Comparison of ENCODE assay signal across 8 mouse cellular contexts in the genomic region with DNA sequence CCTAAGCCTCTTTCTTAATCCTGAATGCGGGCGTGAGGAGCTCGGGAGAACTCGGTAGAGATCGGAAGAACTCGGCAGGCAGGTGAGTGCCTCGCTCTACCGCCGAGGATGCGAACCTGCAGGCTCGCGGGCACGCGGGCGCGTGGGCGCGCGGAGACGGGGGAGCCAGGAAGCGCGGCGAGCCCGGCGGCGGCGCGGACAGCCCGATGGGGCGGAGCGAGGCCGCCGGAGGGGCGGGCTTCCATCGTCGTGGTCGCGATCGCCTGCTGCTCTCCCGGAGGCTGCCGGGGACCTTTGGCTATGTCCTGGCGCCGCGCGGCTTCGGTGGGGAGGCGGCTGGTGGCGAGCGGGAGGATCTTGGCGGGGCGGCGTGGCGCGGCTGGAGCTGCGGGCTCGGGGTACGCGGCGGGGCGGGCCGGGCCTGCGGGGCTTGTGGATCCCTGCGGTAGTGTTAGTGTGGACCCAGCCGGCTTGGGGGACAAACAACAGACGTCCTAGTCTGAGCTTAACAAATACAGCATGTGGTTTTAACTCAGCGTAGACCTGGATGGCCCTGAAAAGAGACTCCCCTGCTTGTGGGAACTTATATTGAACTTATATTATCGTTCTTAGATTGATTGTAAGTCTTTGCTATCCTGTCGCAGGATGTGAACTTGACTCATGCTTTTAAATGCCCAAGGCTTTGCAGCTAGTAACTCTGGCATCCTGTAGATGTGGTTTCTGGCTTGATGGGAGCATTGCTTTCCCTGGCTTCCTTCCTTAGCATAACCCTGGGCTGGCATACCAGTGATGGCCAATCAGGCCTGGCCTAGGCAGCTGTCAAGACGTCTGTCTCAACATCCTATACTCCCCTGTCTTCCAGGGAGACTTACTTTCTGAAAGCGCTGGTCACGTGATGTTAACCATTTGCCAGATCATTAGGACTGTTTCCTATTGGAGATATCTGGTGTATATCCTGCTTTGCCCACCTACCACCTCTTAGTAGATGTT. TPM values are rescaled to one million over a fixed set of nuclear protein-coding genes. Genes with fewer than 3 reads are reported as not detected.
DNase-seq lines count a peak whose midpoint lies in the region; ATAC-seq and TF ChIP-seq lines count a peak whose summit lies in the region.

No protein-coding gene starts in this region.

- TF ChIP-seq POLR2A in MEL (IDR thresholded peaks at IDR 0.05; ENCODE audit: control insufficient read depth in 1 of 2, insufficient read depth in 1 of 2, low read depth in 1 of 2, low read length in 2 of 2, poor library complexity in 1 of 2) = peak; percentile 61 to 62; a peak in 2 of 4 replicates

- peaks cover 0 to 10% of the 10 kb centered on the region in 2 experiments; a peak in 2 of 4 replicates for H3K36me3 ChIP-seq in MEL (ENCODE audit: control insufficient read depth in 1 of 2, insufficient read depth in 2 of 2, low read length in 2 of 2)
- peaks cover 11% of the 10 kb centered on the region for H3K36me3 ChIP-seq in lung, embryonic 16.5 days (ENCODE audit: control insufficient read depth, insufficient read depth, low read length)

- peak; percentile 79 to 81 for ATAC-seq in hematopoietic stem cell, adult 5-6 weeks (replicated peaks in 1 of 2; ENCODE audit: insufficient read depth in 1 of 2, low FRiP score in 2 of 2, low TSS enrichment in 1 of 2, low read depth in 1 of 2, poor library complexity in 2 of 2, severe bottlenecking in 2 of 2)
- ATAC-seq in lung, embryonic 16.5 days (ENCODE audit: low read depth) = peak; percentile 96

- no peaks in the 10 kb centered on the region for H3K9me3 ChIP-seq in MEL (replicated peaks; ENCODE audit: insufficient read depth, low read length)
- no peaks in the 10 kb centered on the region for H3K9me3 ChIP-seq in lung, embryonic 16.5 days (ENCODE audit: control insufficient read depth, low read length)

- no peak for TF ChIP-seq CTCF in MEL (IDR thresholded peaks at IDR 0.05 in 2 of 3, conservative IDR thresholded peaks at IDR 0.05 in 1 of 3; ENCODE audit: control insufficient read depth in 1 of 3, insufficient read depth in 1 of 3, low read depth in 2 of 3, low read length in 3 of 3, poor library complexity in 1 of 3, severe bottlenecking in 1 of 3)

- H3K4me3 ChIP-seq in MEL (ENCODE audit: control insufficient read depth in 1 of 2, insufficient read depth in 1 of 2, low read depth in 2 of 2, low read length in 2 of 2) = peak overlapping the region; percentile 67 to 94
- H3K4me3 ChIP-seq in lung, embryonic 16.5 days (ENCODE audit: low read length) = peak overlapping the region; percentile 73

- TF ChIP-seq RAD21 in MEL (IDR thresholded peaks at IDR 0.05; ENCODE audit: low read depth, low read length) = no peak

- H3K9ac ChIP-seq in MEL (ENCODE audit: control insufficient read depth, low read depth, low read length, poor library complexity, severe bottlenecking) = peak overlapping the region; percentile 76
- H3K9ac ChIP-seq in lung, embryonic 16.5 days (ENCODE audit: low read length) = peak overlapping the region; percentile 84

- H3K4me1 ChIP-seq in MEL (ENCODE audit: control insufficient read depth in 1 of 2, insufficient read depth in 2 of 2, low read length in 2 of 2) = no peaks in the 10 kb centered on the region; a peak in 1 of 4 replicates
- H3K4me1 ChIP-seq in lung, embryonic 16.5 days (replicated peaks; ENCODE audit: control insufficient read depth, insufficient read depth, low read length) = no peaks in the 10 kb centered on the region

- peak overlapping the region; percentile 84 for H3K4me2 ChIP-seq in lung, embryonic 16.5 days (ENCODE audit: low read depth, low read length)

- peak overlapping the region; percentile 81 for H3K27ac ChIP-seq in MEL (ENCODE audit: control insufficient read depth, low read depth, low read length)
- H3K27ac ChIP-seq in lung, embryonic 16.5 days (ENCODE audit: low read length) = peak overlapping the region; percentile 74

- no peaks in the 10 kb centered on the region for H3K27me3 ChIP-seq in MEL (ENCODE audit: control insufficient read depth in 1 of 2, insufficient read depth in 2 of 2, low read length in 2 of 2)
- no peaks in the 10 kb centered on the region for H3K27me3 ChIP-seq in lung, embryonic 16.5 days (ENCODE audit: control insufficient read depth, insufficient read depth, low read depth, low read length)

- no peak for TF ChIP-seq EP300 in MEL (IDR thresholded peaks at IDR 0.05; ENCODE audit: low read depth in 1 of 2, low read length in 2 of 2)

- DNase-seq in MEL (ENCODE audit: low read depth, low spot score) = peak; percentile 90
- DNase-seq in cerebellum, adult 8-10 months = peak; percentile 95
- DNase-seq in forelimb bud, embryonic 11.5 days (ENCODE audit: low read depth, low spot score) = peak; percentile 82
- DNase-seq in layer of hippocampus, adult 9-10 months (ENCODE audit: low spot score) = peak; percentile 49
- DNase-seq in ovary, postnatal 10 days (ENCODE audit: low spot score) = peak; percentile 61
- peak; percentile 84 to 91 for DNase-seq in thymus, postnatal 10 days (ENCODE audit: low spot score in 2 of 2)

- H3K79me2 ChIP-seq in MEL (ENCODE audit: control insufficient read depth, insufficient read depth, low read length, poor library complexity) = no peaks in the 10 kb centered on the region; the same call in 1 of the 2 replicates

- WGBS in lung, embryonic 16.5 days = under 1% methylated on average over 68 of the region's 71 CpGs

TF ChIP-seq in MEL, 35 proteins besides CTCF, POLR2A, EP300 and RAD21:
- TF ChIP-seq E2F4 (IDR thresholded peaks at IDR 0.05; ENCODE audit: borderline replicate concordance, low read depth, low read length) (no peak), SMC3 (IDR thresholded peaks at IDR 0.05; ENCODE audit: low read depth, low read length) (no peak), MAX (IDR thresholded peaks at IDR 0.05; ENCODE audit: low read length) (peak; percentile 89), MYC (IDR thresholded peaks at IDR 0.05; ENCODE audit: low read depth, low read length) (peak; percentile 17; the same call in 1 of the 2 replicates), GABPA (IDR thresholded peaks at IDR 0.05; ENCODE audit: low read depth, low read length) (no peak), NELFE (IDR thresholded peaks at IDR 0.05; ENCODE audit: low read depth, low read length) (peak; percentile 54), SIN3A (IDR thresholded peaks at IDR 0.05; ENCODE audit: low read length) (peak; percentile 57; the same call in 1 of the 2 replicates), USF2 (IDR thresholded peaks at IDR 0.05; ENCODE audit: borderline replicate concordance in 1 of 2, insufficient read depth in 1 of 2, low read depth in 1 of 2, low read length in 2 of 2) (peak; percentile 73 to 87), HCFC1 (IDR thresholded peaks at IDR 0.05; ENCODE audit: low read depth, low read length) (peak; percentile 49; the same call in 1 of the 2 replicates), BHLHE40 (IDR thresholded peaks at IDR 0.05; ENCODE audit: borderline replicate concordance, low read depth, low read length) (peak; percentile 70), ELF1 (IDR thresholded peaks at IDR 0.05; ENCODE audit: low read depth, low read length) (peak; percentile 34; the same call in 1 of the 2 replicates), USF1 (IDR thresholded peaks at IDR 0.05; ENCODE audit: low read depth, low read length) (peak; percentile 97), MXI1 (IDR thresholded peaks at IDR 0.05; ENCODE audit: low read depth, low read length) (peak; percentile 61), GATA1 (IDR thresholded peaks at IDR 0.05; ENCODE audit: low read depth, low read length) (no peak), KAT2A (conservative IDR thresholded peaks at IDR 0.05; ENCODE audit: low read depth, low read length) (no peak)

RNA-seq across cellular contexts. Expression of a gene that starts 23.5 kb away (rescaled TPM):
- total RNA-seq in MEL (2012; rRNA removed) = 23.4 and 25.3 TPM in 2 replicates
- polyA plus RNA-seq in MEL (2012; ENCODE audit: insufficient read depth in 1 of 2, insufficient read length in 2 of 2, low read depth in 1 of 2, low replicate concordance in 2 of 2, missing spikeins in 1 of 2) = 10 to 100 TPM in 1 of 2 experiments, not detected in 1; 61.6 TPM
- 33.1 and 40.3 TPM in 2 replicates for total RNA-seq in hematopoietic stem cell, adult 5-6 weeks (2017)
- polyA plus RNA-seq in lung, embryonic 16.5 days (2015; fragmentation: Nextera tagmentation; extraction: Ambion mirVana) = 74.1 and 88.8 TPM in 2 replicates

RNA-seq across cellular contexts. Expression of a gene that starts 37.0 kb away (rescaled TPM):
- total RNA-seq in MEL (2012; rRNA removed) = 11.6 and 13.6 TPM in 2 replicates
- 10 to 100 TPM; 55.2 to 65.8 TPM for polyA plus RNA-seq in MEL (2012; ENCODE audit: insufficient read depth in 1 of 2, insufficient read length in 2 of 2, low read depth in 1 of 2, low replicate concordance in 2 of 2, missing spikeins in 1 of 2)
- total RNA-seq in hematopoietic stem cell, adult 5-6 weeks (2017) = 18.1 and 23.9 TPM in 2 replicates
- 10.4 and 13.0 TPM in 2 replicates for polyA plus RNA-seq in lung, embryonic 16.5 days (2015; fragmentation: Nextera tagmentation; extraction: Ambion mirVana)

RNA-seq across cellular contexts. Expression of a gene that starts 37.2 kb away (rescaled TPM):
- total RNA-seq in MEL (2012; rRNA removed) = 4.6 and 5.5 TPM in 2 replicates
- 1 to 10 TPM in 1 of 2 experiments, not detected in 1; 4.5 TPM for polyA plus RNA-seq in MEL (2012; ENCODE audit: insufficient read depth in 1 of 2, insufficient read length in 2 of 2, low read depth in 1 of 2, low replicate concordance in 2 of 2, missing spikeins in 1 of 2)
- total RNA-seq in hematopoietic stem cell, adult 5-6 weeks (2017) = 11.3 and 13.6 TPM in 2 replicates
- 20.3 and 20.4 TPM in 2 replicates for polyA plus RNA-seq in lung, embryonic 16.5 days (2015; fragmentation: Nextera tagmentation; extraction: Ambion mirVana)

RNA-seq across cellular contexts. Expression of a gene that starts 37.4 kb away (rescaled TPM):
- total RNA-seq in MEL (2012; rRNA removed) = 110 and 116 TPM in 2 replicates
- 100 to 1,000 TPM in 1 of 2 experiments, 10 to 100 TPM in 1; 86.5 to 154 TPM for polyA plus RNA-seq in MEL (2012; ENCODE audit: insufficient read depth in 1 of 2, insufficient read length in 2 of 2, low read depth in 1 of 2, low replicate concordance in 2 of 2, missing spikeins in 1 of 2)
- total RNA-seq in hematopoietic stem cell, adult 5-6 weeks (2017) = 156 and 159 TPM in 2 replicates
- 81.7 and 89.3 TPM in 2 replicates for polyA plus RNA-seq in lung, embryonic 16.5 days (2015; fragmentation: Nextera tagmentation; extraction: Ambion mirVana)

Comparison
In these comparisons a context has a peak if more than half of its experiments do, and no peak if none do; other contexts are left out.
1. Peak in every context shown above with its lines: DNase-seq, ATAC-seq, H3K4me3 ChIP-seq and H3K27ac ChIP-seq.